Mouse (Mus musculus) left cerebral cortex, adult 8-10 months (tissue): ENCODE measurements around the gene Vps45. TPM values are rescaled to one million over a fixed set of nuclear protein-coding genes. Genes with fewer than 3 reads are reported as not detected.

Experiments used
- total RNA-seq, 4 experiments: library from RNA; stranded (reverse); gene quantifications; 2 replicates each; pipeline ENCODE4 v1.2.4; 2022

The Vps45 gene
- total RNA-seq, 4 experiments from 2014 or later, result 44.9 to 55.2 (median 50.3) TPM

Other genes starting within 250 kb of the Vps45 start
- gene Rprd2, start 239.6 kb downstream of the Vps45 start, total RNA-seq, result 10 to 100 TPM; 60.1 to 68.9 (median 62.8) TPM
- gene Prpf3, start 202.6 kb downstream of the Vps45 start, total RNA-seq, result 10 to 100 TPM; 25.2 to 36.6 (median 36.3) TPM
- gene Mrps21, start 186.9 kb downstream of the Vps45 start, total RNA-seq, result 100 to 1,000 TPM; 139 to 170 (median 151) TPM
- 10 to 100 TPM; 27.0 to 55.7 (median 48.4) TPM for gene Ciart, start 176.2 kb downstream of the Vps45 start, total RNA-seq
- 10 to 100 TPM in 1 of 4 experiments, 1 to 10 TPM in 3; 6.0 to 14.9 (median 8.1) TPM for gene BC028528, start 166.5 kb downstream of the Vps45 start, total RNA-seq
- gene Aph1a, start 164.5 kb downstream of the Vps45 start, total RNA-seq, result 10 to 100 TPM; 65.4 to 77.7 (median 72.4) TPM
- gene Car14, start 153.8 kb downstream of the Vps45 start, total RNA-seq, result 10 to 100 TPM; 12.2 to 20.3 (median 14.2) TPM
- gene Anp32e, start 129.2 kb downstream of the Vps45 start, total RNA-seq, result 100 to 1,000 TPM in 3 of 4 experiments, 10 to 100 TPM in 1; 95.2 to 110 (median 106) TPM
- 10 to 100 TPM; 64.0 to 86.2 (median 81.6) TPM for gene Plekho1, start 62.5 kb downstream of the Vps45 start, total RNA-seq
- 10 to 100 TPM; 33.4 to 40.7 (median 38.5) TPM for gene Otud7b, start 46.1 kb upstream of the Vps45 start, total RNA-seq
- gene Mtmr11, start 103.5 kb upstream of the Vps45 start, total RNA-seq, result 1 to 10 TPM; 5.8 to 8.4 (median 6.9) TPM
- 10 to 100 TPM; 40.3 to 48.5 (median 43.0) TPM for gene Sf3b4, start 113.9 kb upstream of the Vps45 start, total RNA-seq
- 100 to 1,000 TPM; 434 to 460 (median 443) TPM for gene Sv2a, start 122.7 kb upstream of the Vps45 start, total RNA-seq
- gene Bola1, start 161.2 kb upstream of the Vps45 start, total RNA-seq, result 10 to 100 TPM; 14.9 to 20.7 (median 18.3) TPM
- gene Hist2h2ab, start 161.4 kb upstream of the Vps45 start, total RNA-seq, result 10 to 100 TPM; 11.1 to 15.2 (median 14.1) TPM
- gene Hist2h2ac, start 162.4 kb upstream of the Vps45 start, total RNA-seq, result 10 to 100 TPM; 26.7 to 37.7 (median 31.8) TPM
- gene Hist2h2be, start 162.7 kb upstream of the Vps45 start, total RNA-seq, result 1 to 10 TPM; 4.9 to 7.1 (median 5.4) TPM
- gene Hist2h3c2, start 180.7 kb upstream of the Vps45 start, total RNA-seq, result 1 to 10 TPM; 1.1 to 4.8 (median 4.3) TPM
- 100 to 1,000 TPM; 190 to 245 (median 229) TPM for gene Hist2h2aa2, start 181.8 kb upstream of the Vps45 start, total RNA-seq
- 10 to 100 TPM in 2 of 4 experiments, 1 to 10 TPM in 2; 5.2 to 28.7 (median 10.2) TPM for gene Hist2h2aa1, start 187.0 kb upstream of the Vps45 start, total RNA-seq
- not detected for gene Hist2h3c1, start 188.2 kb upstream of the Vps45 start, total RNA-seq
- 10 to 100 TPM; 27.2 to 32.5 (median 29.5) TPM for gene Hist2h4, start 204.8 kb upstream of the Vps45 start, total RNA-seq
- 10 to 100 TPM; 45.5 to 68.8 (median 61.8) TPM for gene Hist2h3b, start 210.2 kb upstream of the Vps45 start, total RNA-seq
- gene Hist2h2bb, start 211.3 kb upstream of the Vps45 start, total RNA-seq, result 100 to 1,000 TPM; 160 to 229 (median 192) TPM
- 1 to 10 TPM; 1.7 to 6.5 (median 3.5) TPM for gene Fcgr1, start 235.5 kb upstream of the Vps45 start, total RNA-seq